Mouse (Mus musculus) cortical plate, adult 2 months (tissue): Measurements from ENCODE around the gene Ints14.

Experiments used
- CTCF ChIP-seq: fragments of 200-500 bp; IDR thresholded peaks from 2 replicates; pipeline ENCODE4 v1.5.1; 2011; ENCODE audit warnings: mild to moderate bottlenecking, control low read depth, low read length; ENCODE audit not compliant: insufficient read depth; ENCODE audit errors: extremely low read depth
- POLR2A ChIP-seq: fragments of 200-500 bp; IDR thresholded peaks from 2 replicates; pipeline ENCODE4 v1.6.1; 2011; ENCODE audit warnings: mild to moderate bottlenecking, low read length, control low read depth; ENCODE audit not compliant: insufficient read depth; ENCODE audit errors: extremely low read depth

GRCm38 (mm10) chr9:65016978-65017827 is 56.5 kb downstream of the Ints14 start:
- TF ChIP-seq CTCF (no peak), POLR2A (no peak)
